In the genomic region with DNA sequence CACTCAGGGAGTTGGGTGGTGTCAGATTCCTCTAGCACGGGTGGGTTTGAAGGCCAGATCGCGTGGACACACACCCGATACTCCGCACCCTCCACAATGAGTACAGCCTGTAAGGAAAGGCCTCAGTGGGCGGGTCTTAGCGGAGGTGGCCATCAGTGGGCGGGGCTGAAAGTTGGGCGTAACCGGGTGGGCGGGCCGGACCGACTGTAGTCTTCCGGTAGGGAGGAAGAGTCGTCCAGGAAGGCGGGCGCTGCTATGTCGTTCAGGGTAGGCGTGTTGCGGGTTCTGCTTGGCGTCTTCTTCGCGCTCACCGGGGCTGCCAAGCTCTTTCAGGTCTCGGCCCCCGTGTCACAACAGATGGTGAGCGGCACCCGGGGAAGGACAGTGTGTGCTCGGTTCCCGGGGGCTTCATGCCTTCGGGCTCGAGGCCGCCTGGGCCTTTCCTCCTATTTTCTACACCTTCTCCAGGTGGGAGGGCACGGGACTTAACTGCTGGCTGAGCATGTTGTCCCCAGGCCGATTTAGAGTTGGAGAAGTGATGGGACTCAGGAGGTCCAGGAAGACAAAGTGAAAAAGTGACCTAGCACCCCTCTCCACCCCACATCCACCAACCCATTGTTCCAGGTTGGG, we compare ENCODE assay signal across 7 mouse cellular contexts. TPM values are rescaled to one million over a fixed set of nuclear protein-coding genes. Genes with fewer than 3 reads are reported as not detected.
DNase-seq lines count a peak whose midpoint lies in the region; ATAC-seq and TF ChIP-seq lines count a peak whose summit lies in the region.

No protein-coding gene starts in this region.

- peaks cover 18% of the 10 kb centered on the region for H3K4me1 ChIP-seq in embryonic facial prominence, embryonic 10.5 days
- no peaks in the 10 kb centered on the region for H3K4me1 ChIP-seq in intestine, postnatal 0 days (replicated peaks; ENCODE audit: control insufficient read depth, insufficient read depth, low read length)
- peaks cover 13% of the 10 kb centered on the region; the same call in 1 of the 2 replicates for H3K4me1 ChIP-seq in midbrain, embryonic 12.5 days

- peak overlapping the region; percentile 62 for H3K9ac ChIP-seq in intestine, postnatal 0 days (ENCODE audit: low read depth, low read length)
- H3K9ac ChIP-seq in midbrain, embryonic 12.5 days (replicated peaks), result peak overlapping the region; percentile 65

- peak; percentile 97 for DNase-seq in adrenal gland, postnatal 10 days
- peak; percentile 93 for DNase-seq in embryonic facial prominence, embryonic 10.5 days (ENCODE audit: low spot score)
- peak; percentile 34 for DNase-seq in gonadal fat pad, adult 2 months (ENCODE audit: low read depth)
- peak; percentile 89 for DNase-seq in left cerebral cortex, postnatal 4 days
- peak; percentile 77 for DNase-seq in spleen, adult 12 weeks (ENCODE audit: low spot score)

- H3K27me3 ChIP-seq in embryonic facial prominence, embryonic 10.5 days (replicated peaks; ENCODE audit: low read depth, poor library complexity, severe bottlenecking), result no peaks in the 10 kb centered on the region
- H3K27me3 ChIP-seq in intestine, postnatal 0 days (replicated peaks; ENCODE audit: control insufficient read depth, insufficient read depth, low read length), result no peaks in the 10 kb centered on the region
- H3K27me3 ChIP-seq in midbrain, embryonic 12.5 days, result no peaks in the 10 kb centered on the region

- peak; percentile 95 for ATAC-seq in intestine, postnatal 0 days
- peak; percentile 94 for ATAC-seq in midbrain, embryonic 12.5 days (ENCODE audit: low FRiP score, low read depth)

- peaks cover 32% of the 10 kb centered on the region for H3K36me3 ChIP-seq in embryonic facial prominence, embryonic 10.5 days (replicated peaks)
- peaks cover 4% of the 10 kb centered on the region; the same call in 1 of the 2 replicates for H3K36me3 ChIP-seq in intestine, postnatal 0 days (ENCODE audit: control insufficient read depth, insufficient read depth)
- peaks cover 9% of the 10 kb centered on the region for H3K36me3 ChIP-seq in midbrain, embryonic 12.5 days

- H3K4me2 ChIP-seq in intestine, postnatal 0 days (replicated peaks; ENCODE audit: low read depth), result peak overlapping the region; percentile 80
- peak overlapping the region; percentile 84 for H3K4me2 ChIP-seq in midbrain, embryonic 12.5 days (replicated peaks)

- peak overlapping the region; percentile 73 for H3K4me3 ChIP-seq in embryonic facial prominence, embryonic 10.5 days
- H3K4me3 ChIP-seq in intestine, postnatal 0 days (ENCODE audit: low read depth, low read length), result peak overlapping the region; percentile 53
- H3K4me3 ChIP-seq in midbrain, embryonic 12.5 days, result peak overlapping the region; percentile 69

- intact Hi-C loops in left cerebral cortex, postnatal 4 days (cut with DNase I), result no loop called here

- no peaks in the 10 kb centered on the region for H3K9me3 ChIP-seq in embryonic facial prominence, embryonic 10.5 days
- no peaks in the 10 kb centered on the region for H3K9me3 ChIP-seq in intestine, postnatal 0 days (ENCODE audit: control insufficient read depth)
- H3K9me3 ChIP-seq in midbrain, embryonic 12.5 days, result no peaks in the 10 kb centered on the region

- WGBS in embryonic facial prominence, embryonic 10.5 days, result 1% methylated on average over 35 of the region's 35 CpGs
- under 1% methylated on average over 35 of the region's 35 CpGs for WGBS in intestine, postnatal 0 days
- 2% methylated on average over 35 of the region's 35 CpGs for WGBS in midbrain, embryonic 12.5 days

- no peak for TF ChIP-seq CTCF in intestine, postnatal 0 days (IDR thresholded peaks at IDR 0.05; ENCODE audit: low read depth)

- H3K27ac ChIP-seq in embryonic facial prominence, embryonic 10.5 days (replicated peaks), result peak overlapping the region; percentile 83
- H3K27ac ChIP-seq in intestine, postnatal 0 days (ENCODE audit: low read depth, low read length), result no peak overlapping the region
- no peak overlapping the region for H3K27ac ChIP-seq in midbrain, embryonic 12.5 days (replicated peaks)

RNA-seq across cellular contexts. Expression of a gene that starts 2.5 kb away (rescaled TPM):
- total RNA-seq in adrenal gland, postnatal 10 days (2021), result 10 to 100 TPM; 10.8 to 12.8 TPM
- 11.9 and 12.1 TPM in 2 replicates for polyA plus RNA-seq in embryonic facial prominence, embryonic 10.5 days (2016; fragmentation: Nextera tagmentation; extraction: Ambion mirVana)
- 26.4 and 29.1 TPM in 2 replicates for polyA plus RNA-seq in gonadal fat pad, adult 2 months (2012; rRNA removed)
- polyA plus RNA-seq in intestine, postnatal 0 days (2015; fragmentation: Nextera tagmentation; extraction: Ambion mirVana), result 19.5 and 20.9 TPM in 2 replicates
- total RNA-seq in left cerebral cortex, postnatal 4 days (2021), result 1 to 10 TPM; 4.4 to 4.9 TPM
- 16.8 and 18.0 TPM in 2 replicates for polyA plus RNA-seq in midbrain, embryonic 12.5 days (2016; fragmentation: Nextera tagmentation; extraction: Ambion mirVana)

RNA-seq across cellular contexts. Expression of a gene that starts 43.1 kb away (rescaled TPM):
- 1 to 10 TPM; 6.4 to 7.5 TPM for total RNA-seq in adrenal gland, postnatal 10 days (2021)
- 0.83 and 0.98 TPM in 2 replicates for polyA plus RNA-seq in embryonic facial prominence, embryonic 10.5 days (2016; fragmentation: Nextera tagmentation; extraction: Ambion mirVana)
- polyA plus RNA-seq in gonadal fat pad, adult 2 months (2012; rRNA removed), result 0.05 and 0.09 TPM in 2 replicates
- 0.46 and 0.59 TPM in 2 replicates for polyA plus RNA-seq in intestine, postnatal 0 days (2015; fragmentation: Nextera tagmentation; extraction: Ambion mirVana)
- 100 to 1,000 TPM; 111 to 125 TPM for total RNA-seq in left cerebral cortex, postnatal 4 days (2021)
- polyA plus RNA-seq in midbrain, embryonic 12.5 days (2016; fragmentation: Nextera tagmentation; extraction: Ambion mirVana), result 8.2 and 8.3 TPM in 2 replicates

RNA-seq across cellular contexts. Expression of a gene that starts 48.8 kb away (rescaled TPM):
- 10 to 100 TPM; 12.7 to 18.7 TPM for total RNA-seq in adrenal gland, postnatal 10 days (2021)
- polyA plus RNA-seq in embryonic facial prominence, embryonic 10.5 days (2016; fragmentation: Nextera tagmentation; extraction: Ambion mirVana), result 24.0 and 25.5 TPM in 2 replicates
- 8.9 and 9.2 TPM in 2 replicates for polyA plus RNA-seq in gonadal fat pad, adult 2 months (2012; rRNA removed)
- 5.0 and 7.0 TPM in 2 replicates for polyA plus RNA-seq in intestine, postnatal 0 days (2015; fragmentation: Nextera tagmentation; extraction: Ambion mirVana)
- total RNA-seq in left cerebral cortex, postnatal 4 days (2021), result 10 to 100 TPM; 40.1 to 40.3 TPM
- polyA plus RNA-seq in midbrain, embryonic 12.5 days (2016; fragmentation: Nextera tagmentation; extraction: Ambion mirVana), result 40.3 and 42.5 TPM in 2 replicates

Comparison
In these comparisons a context has a peak if more than half of its experiments do, and no peak if none do; other contexts are left out.
1. DNase-seq: peak in every context shown above with its lines; median percentile 97 in adrenal gland, postnatal 10 days; 93 in embryonic facial prominence, embryonic 10.5 days; 89 in left cerebral cortex, postnatal 4 days; 77 in spleen, adult 12 weeks; 34 in gonadal fat pad, adult 2 months.